Mouse (Mus musculus): Measurements from ENCODE around the gene Gpatch2.

GRCm38 (mm10) chr1:187230255-187230654, 14.9 kb downstream of the Gpatch2 start:
- TF ChIP-seq CTCF (conservative IDR thresholded peaks at IDR 0.05; ENCODE audit: low read length) (no peak), POU5F1 (IDR thresholded peaks at IDR 0.05; ENCODE audit: borderline replicate concordance, low read length) (no peak), NANOG (IDR thresholded peaks at IDR 0.05; ENCODE audit: borderline replicate concordance, low read length) (no peak)
